Mouse (Mus musculus) layer of hippocampus, adult 9-10 months (tissue): Measurements from ENCODE around the gene Plxnb2.

ENCODE experiments used
- DNase-seq: peaks from one replicate; pipeline ENCODE4 v3.0.0; 2022; ENCODE audit warnings: low spot score

The Plxnb2 gene

GRCm38 (mm10) chr15:89149271-89150040 is 31.1 kb downstream of the Plxnb2 start, which contains the start of gene Mapk11:
Gene Mapk11 (minus strand): TSS chr15:89149628.
- no peak for DNase-seq

GRCm38 (mm10) chr15:89148496-89149270 is 31.9 kb downstream of the Plxnb2 start:
- no peak for DNase-seq

GRCm38 (mm10) chr15:89147895-89148294 is 32.7 kb downstream of the Plxnb2 start:
- DNase-seq, result no peak

- DNase-seq, result no peak
These were observed 33.1 kb downstream of the Plxnb2 start for GRCm38 (mm10) chr15:89147456-89147855.

GRCm38 (mm10) chr15:89147024-89147423 is 33.6 kb downstream of the Plxnb2 start:
- no peak for DNase-seq

GRCm38 (mm10) chr15:89146537-89146936 is 34.1 kb downstream of the Plxnb2 start:
- DNase-seq, result no peak

- DNase-seq, result no peak
These were observed 34.7 kb downstream of the Plxnb2 start for GRCm38 (mm10) chr15:89145813-89146350.

GRCm38 (mm10) chr15:89144965-89145364 is 35.6 kb downstream of the Plxnb2 start:
- no peak for DNase-seq

- no peak for DNase-seq
These were observed 37.5 kb downstream of the Plxnb2 start for GRCm38 (mm10) chr15:89143134-89143533.

GRCm38 (mm10) chr15:89141905-89142304 is 38.7 kb downstream of the Plxnb2 start:
- DNase-seq, result no peak

GRCm38 (mm10) chr15:89141443-89141842 is 39.1 kb downstream of the Plxnb2 start:
- no peak for DNase-seq

GRCm38 (mm10) chr15:89140659-89141252 is 39.8 kb downstream of the Plxnb2 start, which contains the start of gene Mapk12:
Gene Mapk12 (minus strand): TSS chr15:89140703.
- DNase-seq, result no peak

- no peak for DNase-seq
These were observed 40.4 kb downstream of the Plxnb2 start for GRCm38 (mm10) chr15:89140048-89140658.

GRCm38 (mm10) chr15:89138531-89138930 is 42.1 kb downstream of the Plxnb2 start:
- no peak for DNase-seq

GRCm38 (mm10) chr15:89138046-89138405 is 42.6 kb downstream of the Plxnb2 start:
- no peak for DNase-seq

GRCm38 (mm10) chr15:89137378-89138045 is 43.1 kb downstream of the Plxnb2 start:
- no peak for DNase-seq

GRCm38 (mm10) chr15:89136461-89137155 is 44.0 kb downstream of the Plxnb2 start:
- DNase-seq, result no peak

- DNase-seq, result no peak
These were observed 49.3 kb downstream of the Plxnb2 start for GRCm38 (mm10) chr15:89131316-89131715.

GRCm38 (mm10) chr15:89130245-89130644 is 50.3 kb downstream of the Plxnb2 start:
- DNase-seq, result no peak

- DNase-seq, result peak; percentile 83
These were observed 51.9 kb downstream of the Plxnb2 start, which contains the start of gene Hdac10 for GRCm38 (mm10) chr15:89128382-89129350. Gene Hdac10 (minus strand): TSS chr15:89128700.
